Mouse (Mus musculus) layer of hippocampus, adult 2 months (tissue): ENCODE measurements around the gene 4931422A03Rik. TPM values are rescaled to one million over a fixed set of nuclear protein-coding genes. Genes with fewer than 3 reads are reported as not detected.

Experiments used
- DNase-seq, 2 experiments: peaks; one replicate each; pipeline ENCODE4 v3.0.0; 2022; ENCODE audit warnings: low spot score in 2 of 2
- H3K27ac ChIP-seq: fragments of 200-600 bp; 2 replicates; pipeline ENCODE4 v1.8.1; 2022
- H3K4me3 ChIP-seq: fragments of 200-600 bp; 2 replicates; pipeline ENCODE4 v1.8.1; 2022; ENCODE audit warnings: mild to moderate bottlenecking
- CTCF ChIP-seq: fragments of 200-600 bp; conservative IDR thresholded peaks from 2 replicates; pipeline ENCODE4 v1.8.1; 2022; ENCODE audit warnings: antibody characterized with exemption, mild to moderate bottlenecking, moderate library complexity
- total RNA-seq, 2 experiments: library from RNA; stranded (reverse); gene quantifications; 2 replicates each; pipeline ENCODE4 v1.2.3; 2021

The 4931422A03Rik gene
- total RNA-seq, 2 experiments from 2014 or later = not detected

GRCm38 (mm10) chr2:103975904-103976303 lies 52.3 kb downstream of the 4931422A03Rik start:
- no peak for DNase-seq
- H3K27ac ChIP-seq = no peak overlapping the region
- no peak overlapping the region for H3K4me3 ChIP-seq
- TF ChIP-seq CTCF = no peak

GRCm38 (mm10) chr2:103971838-103972237 lies 56.3 kb downstream of the 4931422A03Rik start:
- H3K4me3 ChIP-seq = peak overlapping the region; percentile 8; the same call in 1 of the 2 replicates
- no peak for TF ChIP-seq CTCF
- H3K27ac ChIP-seq = no peak overlapping the region
- DNase-seq = no peak

- H3K4me3 ChIP-seq = peak overlapping the region; percentile 66
- H3K27ac ChIP-seq = peak overlapping the region; percentile 95
- DNase-seq = no peak
- TF ChIP-seq CTCF = no peak
Observed at GRCm38 (mm10) chr2:103970791-103971649, 57.1 kb downstream of the 4931422A03Rik start.

GRCm38 (mm10) chr2:103970041-103970790 lies 57.9 kb downstream of the 4931422A03Rik start:
- Histone ChIP-seq H3K4me3 (peak overlapping the region; percentile 66), H3K27ac (peak overlapping the region; percentile 95)
- TF ChIP-seq CTCF = no peak
- DNase-seq = peak in 1 of 2 experiments; percentile 12

GRCm38 (mm10) chr2:103969437-103970040 lies 58.6 kb downstream of the 4931422A03Rik start:
- Histone ChIP-seq H3K4me3 (peak overlapping the region; percentile 66), H3K27ac (peak overlapping the region; percentile 95)
- peak; percentile 48 to 51 for DNase-seq
- TF ChIP-seq CTCF = peak; percentile 66

- DNase-seq = no peak
- Histone ChIP-seq H3K27ac (peak overlapping the region; percentile 95), H3K4me3 (peak overlapping the region; percentile 66)
- no peak for TF ChIP-seq CTCF
Observed at GRCm38 (mm10) chr2:103968919-103969436, 59.2 kb downstream of the 4931422A03Rik start.

GRCm38 (mm10) chr2:103968186-103968585 lies 60.0 kb downstream of the 4931422A03Rik start:
- DNase-seq = no peak
- H3K4me3 ChIP-seq = no peak overlapping the region
- no peak overlapping the region for H3K27ac ChIP-seq
- no peak for TF ChIP-seq CTCF

GRCm38 (mm10) chr2:103965391-103965790 lies 62.8 kb downstream of the 4931422A03Rik start:
- no peak for DNase-seq
- no peak overlapping the region for H3K27ac ChIP-seq
- H3K4me3 ChIP-seq = no peak overlapping the region
- TF ChIP-seq CTCF = no peak

- DNase-seq = peak in 1 of 2 experiments; percentile 30
- no peak for TF ChIP-seq CTCF
Observed at GRCm38 (mm10) chr2:103962349-103962748, 65.8 kb downstream of the 4931422A03Rik start.

GRCm38 (mm10) chr2:103959574-103959973 lies 68.6 kb downstream of the 4931422A03Rik start:
- Histone ChIP-seq H3K4me3 (no peak overlapping the region), H3K27ac (no peak overlapping the region)
- no peak for DNase-seq
- no peak for TF ChIP-seq CTCF

More at GRCm38 (mm10) chr2:103962349-103962748, 65.8 kb downstream of the 4931422A03Rik start:
- H3K4me3 ChIP-seq = no peak overlapping the region
- peak overlapping the region; percentile 74 for H3K27ac ChIP-seq

GRCm38 (mm10) chr2:103959066-103959465 lies 69.1 kb downstream of the 4931422A03Rik start:
- TF ChIP-seq CTCF = no peak
- no peak overlapping the region for H3K27ac ChIP-seq

GRCm38 (mm10) chr2:103958634-103959033 lies 69.5 kb downstream of the 4931422A03Rik start:
- TF ChIP-seq CTCF = no peak
- Histone ChIP-seq H3K27ac (no peak overlapping the region), H3K4me3 (no peak overlapping the region)
- no peak for DNase-seq

More at GRCm38 (mm10) chr2:103959066-103959465, 69.1 kb downstream of the 4931422A03Rik start:
- H3K4me3 ChIP-seq = no peak overlapping the region
- no peak for DNase-seq
